Mouse (Mus musculus): ENCODE data around the gene Ercc4.

DNA sequence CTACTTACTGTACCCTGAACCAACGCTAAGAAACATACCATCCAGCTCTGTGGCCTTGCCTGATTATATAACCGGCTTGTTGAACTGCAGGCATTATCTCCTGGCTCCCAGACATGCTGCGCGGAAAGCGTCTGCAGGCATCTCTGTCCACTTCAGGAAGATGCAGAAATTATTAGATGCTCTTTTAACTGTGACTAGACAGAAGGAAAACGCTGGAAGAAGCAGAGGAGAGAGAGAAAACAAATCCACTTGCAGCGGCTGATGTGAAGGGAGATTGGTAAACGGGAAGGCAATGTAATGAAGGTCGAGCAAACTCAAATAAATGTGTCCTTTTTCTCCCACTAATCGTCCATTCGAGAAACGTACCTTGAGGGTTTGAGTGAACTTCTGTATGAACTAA lies 1.1 kb upstream of the Ercc4 start:
- TF ChIP-seq EP300 (IDR thresholded peaks at IDR 0.05; ENCODE audit: low read depth) (no peak), CTCF (IDR thresholded peaks at IDR 0.05; ENCODE audit: low read depth) (no peak)

All from liver, embryonic 14.5 days (tissue).